Mouse (Mus musculus) adrenal gland, postnatal 4 days (tissue): Measurements from ENCODE around the gene Ube2z. TPM values are rescaled to one million over a fixed set of nuclear protein-coding genes. Genes with fewer than 3 reads are reported as not detected.
"Not testable (repeated sequence)": the region's sequence is repeated elsewhere in the genome, so short reads cannot be mapped to it uniquely, and the experiment has no call there.

Source experiments
- DNase-seq, 2 experiments: peaks; one replicate each; pipeline ENCODE4 v3.0.0; 2021 to 2022; ENCODE audit warnings: low spot score in 2 of 2, mixed read lengths in 2 of 2
- long read RNA-seq, 2 experiments: library from polyadenylated mRNA; stranded (forward); transcript quantifications; one replicate each; pipeline ENCODE4 v2.0.0; 2021
- total RNA-seq, 2 experiments: library from RNA; stranded (reverse); gene quantifications; 2 replicates each; pipeline ENCODE4 v1.2.3; 2021

Ube2z gene
- total RNA-seq: 10 to 100 TPM; 54.9 to 57.8 TPM
- long read RNA-seq, experiment 1, transcript Ube2z-201 (7 exons, 3,997 nt): major isoform, 60 of 76 reads
- long read RNA-seq, experiment 1, partial matches to known transcripts: 0 of 76 reads
- long read RNA-seq, experiment 1, other reads (novel, unspliced or antisense): 16 of 76 reads
- long read RNA-seq, experiment 2, transcript Ube2z-201 (7 exons, 3,997 nt): major isoform, 101 of 134 reads
- long read RNA-seq, experiment 2, partial matches to known transcripts: 8 of 134 reads
- long read RNA-seq, experiment 2, other reads (novel, unspliced or antisense): 25 of 134 reads

DNA sequence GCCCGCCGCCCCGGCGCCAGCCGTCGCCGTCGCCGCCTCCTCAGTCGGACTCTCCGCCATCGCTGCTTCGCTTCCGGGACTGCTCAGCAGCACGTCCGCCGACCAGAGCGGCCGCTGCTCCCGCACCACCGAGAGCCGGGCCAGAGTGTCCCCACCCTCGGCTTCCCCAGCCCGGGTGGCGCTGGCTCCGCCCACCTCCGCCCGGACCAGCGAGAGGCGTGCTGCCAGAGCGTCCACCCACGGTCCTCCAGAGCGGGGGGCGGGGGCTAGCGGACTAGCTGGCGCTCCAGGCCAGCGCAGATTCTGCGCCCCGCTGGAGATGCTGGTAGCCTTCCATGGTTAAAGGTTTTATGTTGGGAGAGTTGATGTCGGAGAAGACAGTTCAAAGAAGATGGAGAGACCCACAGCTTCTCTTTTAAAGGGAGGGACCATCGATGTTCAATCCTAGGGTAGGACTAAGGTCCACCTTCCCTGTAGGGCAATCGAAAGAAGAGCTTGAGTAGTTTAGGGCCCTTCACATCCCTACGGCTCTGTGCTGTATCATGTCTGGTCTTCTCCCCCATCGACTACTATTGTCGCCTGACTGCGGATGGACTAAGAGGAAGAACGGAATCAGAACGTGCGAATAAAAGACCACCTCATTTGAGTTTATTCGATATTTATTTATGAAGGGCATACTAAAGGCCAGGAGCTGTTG is at the start of gene Ube2z:
Gene Ube2z (minus strand): TSS at position 174 of the 697 bp plus-strand sequence.
- DNase-seq: peak; percentile 98

DNA sequence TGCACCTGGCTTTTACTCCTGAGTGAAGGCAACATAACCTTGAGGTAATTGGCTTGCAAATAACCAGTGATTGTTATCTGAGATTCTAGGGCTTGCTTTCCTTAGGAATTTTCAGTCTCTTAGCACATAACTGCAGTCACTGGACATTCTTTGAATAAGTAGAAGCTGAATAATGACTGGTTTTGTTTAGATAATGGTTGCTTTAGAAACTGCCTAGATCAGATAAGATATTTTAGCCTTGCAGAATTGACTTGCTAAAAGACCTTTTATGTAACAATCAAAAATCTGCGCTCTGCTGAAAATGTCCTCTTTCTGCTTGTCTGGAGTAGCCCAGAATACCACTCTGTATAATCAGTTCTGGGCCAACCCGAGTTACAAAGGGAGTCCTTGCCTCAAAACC is 48.9 kb upstream of the Ube2z start:
- DNase-seq: no peak

DNA sequence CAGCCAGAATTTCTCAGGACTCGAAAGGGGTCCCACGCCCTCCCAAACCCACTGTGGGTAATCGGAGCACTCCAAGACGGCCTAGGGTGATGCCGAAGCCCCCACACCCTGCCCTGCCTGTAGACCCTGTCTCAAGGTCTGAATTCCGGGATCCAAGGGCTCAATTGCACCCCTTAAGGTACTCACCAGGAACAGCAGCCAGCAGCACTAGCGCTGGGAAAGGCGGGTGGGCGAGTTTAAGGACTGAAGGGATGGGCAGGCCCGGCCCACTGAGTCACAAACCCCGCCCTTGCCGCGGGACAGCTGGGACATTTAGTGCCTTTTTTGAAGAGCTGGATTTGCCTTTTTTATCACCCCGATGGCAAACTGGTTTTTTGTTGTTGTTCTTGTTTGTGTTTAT is 46.6 kb upstream of the Ube2z start, which contains the start of gene Calcoco2:
Gene Calcoco2 (minus strand): TSS at position 214 of the 400 bp plus-strand sequence.
- DNase-seq: no peak

DNA sequence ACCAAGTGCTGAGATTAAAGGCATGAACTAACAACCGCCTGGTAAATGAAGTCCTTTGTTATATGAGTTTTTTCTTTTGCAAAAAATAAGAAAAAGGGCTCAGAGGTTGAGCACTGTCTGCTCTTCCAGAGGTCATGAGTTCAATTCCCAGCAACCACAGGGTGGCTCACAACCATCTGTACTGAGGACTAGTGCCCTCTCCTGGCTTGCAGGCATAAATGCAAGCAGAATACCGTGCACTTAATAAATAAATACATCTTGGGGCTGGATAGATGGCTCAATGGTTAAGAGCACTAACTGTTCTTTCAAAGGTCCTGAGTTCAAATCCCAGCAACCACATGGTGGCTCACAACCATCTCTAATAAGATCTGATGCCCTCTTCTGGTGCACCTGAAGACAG is 45.8 kb upstream of the Ube2z start:
- DNase-seq: not testable (repeated sequence)

DNA sequence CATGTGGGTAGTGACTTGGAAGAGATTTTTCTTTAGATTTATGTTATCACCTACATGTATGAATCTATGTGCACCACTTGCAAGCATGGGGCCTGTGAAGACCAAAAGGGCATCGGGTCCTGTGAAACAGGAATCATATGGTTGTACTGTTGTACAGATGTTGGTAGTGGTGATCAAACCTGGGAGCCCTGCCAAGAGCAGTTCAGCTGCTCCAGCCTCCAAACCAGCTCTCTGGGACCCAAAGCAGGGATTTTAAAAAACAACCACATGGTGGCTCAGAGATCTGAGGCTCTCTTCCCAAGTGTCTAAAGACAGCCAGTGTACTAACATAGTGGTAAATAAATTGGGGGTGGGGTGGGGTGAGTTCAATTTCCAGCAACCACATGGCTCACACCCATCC is 43.2 kb upstream of the Ube2z start:
- no peak for DNase-seq

DNA sequence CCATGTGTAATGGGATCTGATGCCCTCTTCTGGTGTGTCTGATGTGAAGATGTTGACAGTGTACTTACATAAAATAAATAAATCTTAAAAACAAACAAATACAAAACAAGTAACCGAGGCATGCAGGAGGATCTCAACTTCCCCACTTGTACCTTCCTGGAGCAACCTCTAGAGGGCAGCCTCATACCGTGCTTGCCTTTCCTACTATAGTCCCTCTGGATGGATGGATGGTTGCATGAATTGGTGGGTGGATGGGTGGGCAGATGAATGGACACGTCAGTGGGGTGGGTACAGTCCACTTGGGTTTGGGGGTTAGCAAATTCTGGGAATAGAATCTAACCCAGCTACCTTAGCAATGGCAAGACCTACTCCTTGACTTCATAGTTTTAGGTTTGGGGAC is 28.2 kb upstream of the Ube2z start:
- peak in 1 of 2 experiments; percentile 20 for DNase-seq

DNA sequence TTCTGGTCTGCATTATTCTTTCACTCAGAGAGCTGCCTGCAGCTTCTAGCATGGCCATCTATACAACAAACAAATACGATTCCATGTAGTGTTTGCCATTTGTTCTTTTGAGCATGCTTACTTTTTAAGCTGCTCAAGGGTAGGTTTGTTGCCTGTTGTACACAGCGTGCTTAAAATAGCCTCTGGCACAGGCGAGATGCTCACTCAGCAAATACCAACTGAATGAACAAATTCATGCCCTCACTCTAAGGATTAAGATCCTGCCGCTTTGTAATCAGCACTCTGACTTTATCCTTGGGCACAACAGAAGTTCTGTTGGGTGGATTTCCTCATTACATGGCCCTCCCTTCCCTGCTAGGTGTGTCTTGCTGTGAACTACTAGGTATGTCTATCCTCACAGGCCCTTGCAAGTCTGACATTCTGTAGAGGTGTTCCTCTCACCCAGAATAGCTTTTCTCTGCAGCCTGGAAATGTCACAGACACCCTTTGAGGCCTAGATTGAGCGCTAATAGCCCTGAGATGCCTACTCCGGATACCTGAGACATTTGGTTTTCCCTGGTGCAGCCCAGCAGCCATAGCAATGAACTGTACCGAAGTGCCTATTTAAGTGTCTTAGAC is 27.6 kb upstream of the Ube2z start:
- DNase-seq: no peak

DNA sequence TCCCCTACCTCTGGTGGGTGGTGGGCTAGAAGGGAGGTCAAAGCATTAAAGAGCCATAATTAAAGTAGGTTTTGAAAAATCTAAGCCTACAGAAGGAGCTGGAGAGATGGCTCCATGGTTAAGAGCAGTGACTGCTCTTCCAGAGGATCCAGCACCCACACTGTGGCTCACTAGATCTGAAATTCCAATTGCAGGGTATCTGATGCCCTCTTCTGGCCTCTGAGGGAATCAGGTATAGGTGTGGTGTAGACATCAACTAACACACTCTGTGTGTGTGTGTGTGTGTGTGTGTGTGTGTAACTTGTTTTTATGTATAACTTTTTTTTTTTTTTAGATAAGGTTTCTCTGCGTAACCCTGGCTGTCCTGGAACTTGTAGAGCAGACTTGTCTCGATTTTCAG is 25.9 kb upstream of the Ube2z start:
- DNase-seq: no peak

DNA sequence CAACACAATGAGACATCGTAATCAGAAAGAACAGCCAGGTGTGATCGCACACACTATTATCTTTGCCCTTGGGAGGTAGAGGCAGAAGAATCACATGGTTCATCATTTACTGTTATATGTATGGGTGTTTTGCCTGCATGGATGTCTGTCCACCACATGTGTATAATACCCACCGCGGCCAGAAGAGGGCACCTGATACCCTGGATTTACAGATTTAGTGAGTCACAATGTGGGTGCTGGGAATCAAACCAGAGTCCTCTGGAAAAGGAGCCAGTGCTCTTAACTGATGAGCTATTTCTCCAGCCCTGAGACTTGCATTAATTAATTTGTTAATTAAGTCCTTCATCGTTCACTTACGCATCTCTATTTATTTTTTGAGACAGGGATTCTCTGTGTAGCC is 22.8 kb upstream of the Ube2z start:
- no peak for DNase-seq

DNA sequence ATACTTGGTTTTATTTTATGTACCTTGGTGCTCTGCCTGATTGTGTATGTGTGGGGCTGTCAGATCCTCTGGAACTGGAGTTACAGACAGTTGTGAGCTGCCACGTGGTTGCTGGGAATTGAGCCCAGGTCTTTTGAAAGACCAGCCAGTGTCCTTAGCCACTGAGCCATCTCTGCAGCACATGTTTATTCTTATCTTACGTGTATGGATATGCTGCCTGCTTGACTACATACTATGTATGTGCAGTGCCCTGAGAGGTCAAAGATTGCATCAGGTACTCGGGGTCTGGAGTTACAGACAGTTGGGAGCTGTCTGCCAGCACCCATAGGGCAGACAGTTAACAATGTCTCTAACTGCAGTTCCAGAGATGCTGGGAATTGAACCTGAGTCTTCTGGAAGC is 17.5 kb upstream of the Ube2z start:
- DNase-seq: no peak

DNA sequence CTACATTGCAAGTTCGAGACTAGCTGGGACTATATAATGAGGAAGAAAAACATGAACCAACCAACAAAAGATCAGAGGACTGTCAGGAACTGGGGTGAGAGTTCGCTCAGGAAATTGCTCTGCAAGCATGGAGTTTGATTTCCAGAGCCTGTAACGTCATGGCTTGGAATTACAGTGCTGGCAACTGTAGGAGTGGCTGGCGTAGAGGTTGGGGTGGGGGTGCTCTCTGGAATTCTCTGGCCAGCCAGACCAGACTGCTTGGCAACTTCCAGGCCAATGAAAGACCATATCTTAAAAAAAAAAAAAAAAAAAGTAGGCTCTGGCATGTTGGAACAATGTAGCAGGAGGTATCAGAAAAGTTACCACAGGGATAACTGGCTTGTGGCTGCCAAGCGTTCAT is 15.5 kb upstream of the Ube2z start:
- DNase-seq: no peak

DNA sequence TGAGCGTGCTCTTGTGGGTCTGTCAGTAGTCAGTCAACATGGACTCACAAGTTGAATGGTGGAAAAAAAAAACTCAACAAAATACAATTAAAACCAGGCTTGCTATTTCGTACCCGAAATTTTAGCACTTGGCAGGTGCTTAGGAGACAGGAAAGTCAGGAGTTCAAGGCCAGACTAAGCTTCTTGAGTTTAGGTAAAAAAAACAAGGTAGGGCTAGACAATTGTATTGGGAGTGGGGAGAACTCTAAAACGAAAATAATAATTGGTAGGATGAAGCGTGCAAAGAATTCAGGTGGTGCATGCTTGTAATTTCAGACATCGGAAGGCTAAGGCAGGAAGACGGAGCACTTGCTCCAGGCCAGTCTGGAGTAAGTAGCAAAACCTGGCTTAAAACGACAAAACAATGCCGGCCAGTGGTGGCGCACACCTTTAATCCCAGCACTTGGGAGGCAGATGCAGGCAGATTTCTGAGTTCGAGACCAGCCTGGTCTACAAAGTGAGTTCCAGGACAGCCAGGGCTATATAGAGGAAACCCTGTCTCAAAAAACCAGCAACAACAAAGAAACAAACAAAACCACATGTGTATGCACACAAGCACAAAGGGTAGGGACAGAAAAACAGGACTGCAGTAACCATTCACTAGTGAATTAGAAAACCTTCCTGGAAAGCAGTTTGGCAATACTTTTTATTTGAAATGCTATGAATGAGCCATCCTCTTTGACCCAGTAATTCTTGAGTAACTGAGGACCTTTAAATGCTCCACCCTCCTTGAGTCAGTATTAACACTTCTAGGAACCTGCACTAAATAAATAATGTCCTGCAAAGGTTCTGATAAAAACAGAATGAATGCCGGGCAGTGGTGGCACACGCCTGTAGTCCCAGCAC is 11.3 kb upstream of the Ube2z start:
- no peak for DNase-seq

DNA sequence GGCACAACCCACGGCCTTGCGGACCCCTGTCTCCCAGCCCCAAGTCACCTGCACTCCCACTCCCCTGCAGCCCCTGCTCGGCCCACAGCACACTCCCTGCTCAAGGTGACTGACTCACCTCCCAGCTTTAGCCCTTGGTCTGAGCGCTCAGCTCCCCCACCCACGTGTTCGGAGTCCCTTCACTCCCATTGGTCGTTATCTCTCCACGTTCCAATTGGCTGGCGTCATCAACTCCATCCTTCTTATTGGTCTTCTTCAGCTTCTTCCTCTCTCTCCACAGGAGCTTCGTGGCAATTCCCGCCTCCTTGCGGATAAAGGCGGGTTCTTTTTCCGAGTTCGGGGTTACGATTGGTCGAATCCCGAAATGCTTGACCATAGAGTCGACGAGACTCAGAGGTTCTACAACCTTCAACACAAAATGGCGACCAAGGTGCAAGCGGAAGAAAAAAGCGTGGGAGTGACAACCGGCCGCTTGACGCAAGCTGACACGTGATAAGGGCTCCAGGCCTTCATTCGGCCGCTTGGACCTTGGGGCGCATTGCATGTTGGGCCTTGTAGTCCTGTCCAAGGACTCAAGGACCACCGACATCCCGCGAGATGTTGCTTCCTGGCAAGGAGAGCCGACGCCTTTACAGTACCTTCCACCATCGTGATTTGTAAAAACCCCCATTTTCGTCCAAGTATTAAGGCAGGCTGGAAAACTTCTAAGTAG is 10.5 kb upstream of the Ube2z start, which contains the start of gene Atp5g1:
Gene Atp5g1 (minus strand): TSS at position 162 of the 712 bp plus-strand sequence.
- peak; percentile 83 to 93 for DNase-seq

DNA sequence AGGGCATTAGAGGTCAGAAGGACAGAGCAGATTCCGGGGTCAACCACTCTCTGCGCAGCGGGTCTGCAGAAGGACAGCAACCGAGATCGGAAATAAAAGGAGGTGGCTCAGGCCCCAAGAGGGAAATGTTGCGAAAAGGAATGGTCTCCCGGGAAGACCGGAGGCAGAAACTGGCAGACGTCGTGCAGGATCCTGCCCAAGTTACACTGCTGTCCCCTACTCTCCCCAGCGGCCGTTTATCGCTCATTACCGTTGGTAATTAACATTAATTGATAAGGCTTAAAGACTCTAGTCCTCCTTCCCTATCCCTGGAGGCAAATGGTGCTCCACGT is 10.0 kb upstream of the Ube2z start:
- no peak for DNase-seq

DNA sequence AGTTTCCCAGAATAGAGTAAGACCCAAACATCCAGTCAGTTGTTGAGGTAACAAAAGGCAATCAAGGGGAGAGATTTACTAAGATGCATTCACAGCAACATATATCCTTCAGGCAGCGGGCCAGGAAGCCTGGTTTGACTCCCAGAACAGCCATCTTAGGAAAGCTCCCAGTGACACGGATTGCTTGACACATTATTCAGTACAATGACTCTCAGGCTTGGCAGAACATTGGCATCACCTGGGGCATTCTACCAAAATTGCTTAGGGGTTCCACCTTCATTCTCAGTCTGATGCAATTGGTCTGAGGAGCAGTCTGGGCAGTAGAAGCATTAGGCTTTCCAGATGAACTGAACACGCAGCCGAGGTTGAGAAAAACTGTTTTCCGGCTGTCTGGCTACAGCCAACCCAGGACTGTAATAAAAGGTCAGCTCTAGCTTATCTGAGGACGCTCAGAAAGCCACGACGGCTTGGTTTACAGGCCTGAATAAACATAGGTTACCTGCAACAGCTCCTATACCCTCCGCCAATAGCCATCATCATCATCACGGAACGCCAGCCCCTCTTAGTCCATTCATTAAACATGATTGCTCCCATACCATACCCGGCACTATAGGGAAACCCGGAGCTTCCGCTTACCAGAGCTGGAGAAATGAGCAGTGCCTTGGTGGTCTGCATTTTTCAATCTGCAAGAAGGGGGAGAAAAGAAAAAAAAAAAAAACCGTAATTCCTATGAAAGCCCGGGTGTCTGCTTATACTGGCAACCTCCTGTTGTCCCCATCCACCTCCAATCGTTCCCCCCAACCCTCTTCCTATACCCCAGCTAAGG is 9.4 kb upstream of the Ube2z start:
- no peak for DNase-seq

DNA sequence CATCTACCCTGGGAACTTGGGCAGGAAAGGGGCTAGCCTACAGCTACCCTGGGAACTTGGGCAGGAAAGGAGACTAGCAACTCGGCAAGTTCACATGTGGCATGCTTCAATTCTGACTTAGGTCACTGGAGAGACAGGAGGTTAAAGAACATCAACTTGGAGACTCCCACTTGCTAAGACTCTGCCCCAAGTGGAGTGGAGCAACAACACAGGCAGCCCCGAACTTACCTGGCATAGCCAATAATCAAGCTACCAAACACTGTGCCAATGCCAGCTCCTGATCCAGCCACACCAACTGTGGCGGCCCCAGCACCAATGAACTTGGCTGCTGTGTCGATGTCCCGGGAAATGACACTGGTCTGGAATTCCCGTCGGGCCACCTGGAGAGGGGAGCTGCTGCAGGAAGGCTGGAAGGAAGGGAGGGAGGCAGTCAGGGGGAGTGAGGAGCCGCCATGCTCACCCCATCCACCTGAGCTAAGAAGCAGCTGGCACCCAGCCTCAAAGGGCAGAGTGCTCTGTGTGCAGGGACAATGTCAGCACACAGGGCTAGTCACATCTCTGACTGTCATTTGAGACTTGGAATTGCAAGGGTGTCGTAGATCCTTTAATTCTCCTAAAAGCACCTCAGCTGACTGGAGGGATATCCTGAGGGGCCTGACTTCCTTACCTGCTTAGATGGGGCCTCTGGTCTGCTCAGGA is 8.3 kb upstream of the Ube2z start:
- DNase-seq: no peak

DNA sequence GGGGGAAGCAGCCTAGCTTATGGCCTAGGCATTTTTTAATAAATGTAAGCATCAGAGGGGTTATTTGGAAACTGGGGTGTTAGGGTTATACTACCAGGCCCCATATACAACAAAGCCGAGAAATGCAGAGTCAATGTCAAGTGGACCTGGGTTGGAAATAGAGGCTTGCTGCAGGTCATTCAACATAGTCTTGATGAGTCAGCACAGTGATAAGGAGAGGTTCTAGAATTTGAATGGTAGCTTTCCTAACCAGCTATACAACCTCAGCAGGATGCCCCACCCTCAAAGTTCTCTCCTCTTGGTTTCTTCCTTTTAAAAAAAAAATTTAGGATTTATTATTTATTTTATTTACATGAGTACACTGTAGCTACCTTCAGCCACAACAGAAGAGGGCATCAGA is 5.8 kb upstream of the Ube2z start:
- DNase-seq: no peak

DNA sequence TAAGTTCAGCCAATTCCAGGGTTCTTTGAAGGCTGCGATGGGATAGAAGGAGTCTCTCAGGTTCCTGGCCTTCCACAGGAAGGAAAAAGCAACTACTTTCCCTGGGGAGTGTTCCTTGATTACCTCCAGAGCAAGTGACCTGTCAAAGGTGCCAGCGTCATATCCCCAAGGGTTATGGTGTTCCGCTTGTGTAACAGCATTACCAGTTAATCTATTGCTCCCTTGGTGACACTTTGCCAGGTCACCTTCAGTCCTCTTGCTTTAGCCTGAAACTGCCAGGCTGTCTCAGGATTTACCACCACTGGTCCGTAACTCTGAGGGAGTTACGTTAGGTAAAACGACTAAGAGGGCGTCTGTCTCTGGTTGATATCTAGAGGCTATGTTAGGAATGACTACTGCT is 5.2 kb upstream of the Ube2z start:
- no peak for DNase-seq

DNA sequence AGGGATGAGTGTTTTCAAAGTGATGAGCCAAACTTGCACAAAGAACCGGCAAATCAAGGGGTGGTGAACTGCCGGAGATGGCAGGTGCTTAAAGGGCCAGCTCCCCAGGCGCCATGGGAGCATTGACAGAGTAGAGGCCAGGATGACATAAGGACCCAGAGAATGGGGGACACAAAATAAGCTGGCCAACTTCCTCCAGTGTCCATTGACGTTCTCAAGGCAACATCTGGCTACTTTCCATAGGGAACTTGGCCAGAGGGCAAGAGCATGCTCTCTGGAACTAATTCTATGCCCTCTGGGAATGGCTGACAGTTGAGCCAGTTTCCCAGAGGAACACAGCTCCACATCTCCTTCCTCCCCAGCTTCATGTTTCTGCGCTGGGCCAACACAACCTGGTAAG is 3.0 kb upstream of the Ube2z start:
- DNase-seq: no peak
